Mouse (Mus musculus) limb, embryonic 10.5 days (tissue): ENCODE results near the gene Satl1. TPM values are rescaled to one million over a fixed set of nuclear protein-coding genes. Genes with fewer than 3 reads are reported as not detected.

Source experiments
- polyA plus RNA-seq: library from polyadenylated mRNA; unstranded; fragments of >200 nt; fragmentation: Nextera tagmentation; extraction: Ambion mirVana; gene quantifications from 2 replicates; pipeline ENCODE4 v1.2.1, GENCODE M21; 2016

Satl1 gene
- polyA plus RNA-seq, 1 experiment from 2014 or later = not detected

Other genes with a start within 250 kb of the Satl1 start
- not detected in 2 replicates for gene 4933403O08Rik, start 167.7 kb downstream of the Satl1 start, polyA plus RNA-seq
- gene Apool, start 95.4 kb downstream of the Satl1 start, polyA plus RNA-seq = 70.5 and 80.3 TPM in 2 replicates
- gene 2010106E10Rik, start 88.5 kb upstream of the Satl1 start, polyA plus RNA-seq = not detected in 2 replicates
- 14.8 and 18.2 TPM in 2 replicates for gene Zfp711, start 193.7 kb upstream of the Satl1 start, polyA plus RNA-seq